Mouse (Mus musculus): Measurements from ENCODE around the gene Nim1k. TPM values are rescaled to one million over a fixed set of nuclear protein-coding genes. Genes with fewer than 3 reads are reported as not detected.
"Not testable (repeated sequence)": the region's sequence is repeated elsewhere in the genome, so short reads cannot be mapped to it uniquely, and the experiment has no call there.

Gene Nim1k
- polyA plus RNA-seq, 1 experiment: 3.0 TPM

- H3K4me3 ChIP-seq (ENCODE audit: insufficient read depth, low read depth, low read length): no peak overlapping the region
- no peaks in the 10 kb centered on the region for H3K4me1 ChIP-seq (ENCODE audit: control insufficient read depth, insufficient read depth, insufficient read length, low read length)
- no peak overlapping the region for H3K27ac ChIP-seq (replicated peaks; ENCODE audit: low read depth, low read length)
Measured at GRCm38 (mm10) chr13:119684416-119685177, 71.1 kb downstream of the Nim1k start.

GRCm38 (mm10) chr13:119681161-119681560, 74.5 kb downstream of the Nim1k start:
- Histone ChIP-seq H3K27ac (replicated peaks; ENCODE audit: low read depth, low read length) (no peak overlapping the region), H3K4me1 (ENCODE audit: control insufficient read depth, insufficient read depth, insufficient read length, low read length) (no peaks in the 10 kb centered on the region), H3K4me3 (ENCODE audit: insufficient read depth, low read depth, low read length) (no peak overlapping the region)

GRCm38 (mm10) chr13:119679721-119680120, 76.0 kb downstream of the Nim1k start:
- Histone ChIP-seq H3K4me1 (ENCODE audit: control insufficient read depth, insufficient read depth, insufficient read length, low read length) (no peaks in the 10 kb centered on the region), H3K4me3 (ENCODE audit: insufficient read depth, low read depth, low read length) (no peak overlapping the region), H3K27ac (replicated peaks; ENCODE audit: low read depth, low read length) (no peak overlapping the region)

DNA sequence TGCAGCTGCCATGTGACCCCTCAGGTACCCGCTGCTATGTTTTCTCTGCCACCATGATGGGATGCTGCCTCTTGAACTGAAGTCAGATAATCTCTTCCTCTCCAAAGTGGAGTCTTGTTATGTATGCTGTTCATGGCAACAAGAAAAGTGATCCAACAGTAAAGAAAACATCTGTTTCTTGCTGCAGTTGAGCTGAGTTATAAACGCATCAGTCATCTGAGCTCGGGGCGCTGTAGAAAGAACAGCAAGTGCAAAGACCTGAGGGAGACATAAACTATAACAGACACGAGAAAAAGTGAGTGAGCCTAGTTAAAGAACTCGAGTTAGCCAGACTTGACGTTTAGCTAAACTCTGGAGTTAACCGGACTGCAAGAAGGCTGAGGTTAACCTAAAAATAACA, 76.9 kb downstream of the Nim1k start:
- no peaks in the 10 kb centered on the region for H3K4me1 ChIP-seq (ENCODE audit: control insufficient read depth, insufficient read depth, insufficient read length, low read length)
- H3K4me3 ChIP-seq (ENCODE audit: insufficient read depth, low read depth, low read length): no peak overlapping the region
- no peak overlapping the region for H3K27ac ChIP-seq (replicated peaks; ENCODE audit: low read depth, low read length)

DNA sequence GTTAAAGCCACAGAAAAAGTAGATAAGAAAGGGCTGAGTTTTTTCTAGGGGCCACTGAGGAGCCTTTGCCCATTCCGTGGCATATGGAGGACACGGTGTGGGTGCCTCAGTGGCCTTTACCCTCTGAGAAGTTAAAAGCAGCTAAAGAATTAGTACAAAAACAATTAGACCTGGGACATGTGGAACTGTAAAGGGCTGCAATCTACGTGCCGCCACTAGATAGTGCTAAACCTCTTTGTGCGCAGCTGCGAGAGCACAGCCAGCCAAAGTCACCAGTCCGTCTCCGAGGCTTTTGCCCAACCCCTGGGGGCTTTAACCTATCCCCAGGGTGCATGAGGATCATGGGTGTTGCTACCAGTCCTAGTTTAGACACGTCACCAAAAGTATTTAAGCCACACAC, 94.3 kb downstream of the Nim1k start:
- H3K27ac ChIP-seq (replicated peaks; ENCODE audit: low read depth, low read length); H3K4me1 ChIP-seq (ENCODE audit: control insufficient read depth, insufficient read depth, insufficient read length, low read length); H3K4me3 ChIP-seq (ENCODE audit: insufficient read depth, low read depth, low read length): not testable (repeated sequence)

Other genes with a start within 250 kb of the Nim1k start
- 0.63 TPM in 1 of 2 replicates, not detected in the other for gene Ccl28, start 132.1 kb downstream of the Nim1k start, polyA plus RNA-seq (2012; ENCODE audit: insufficient read depth, insufficient read length, missing spikeins)
- 191 and 228 TPM in 2 replicates for gene Hmgcs1, start 65.5 kb downstream of the Nim1k start, polyA plus RNA-seq (2012; ENCODE audit: insufficient read depth, insufficient read length, missing spikeins)
- 22.8 and 24.3 TPM in 2 replicates for gene Zfp131, start 35.0 kb upstream of the Nim1k start, polyA plus RNA-seq (2012; ENCODE audit: insufficient read depth, insufficient read length, missing spikeins)
- gene AF067063, start 74.3 kb upstream of the Nim1k start, polyA plus RNA-seq (2012; ENCODE audit: insufficient read depth, insufficient read length, missing spikeins): not detected in 2 replicates
- not detected in 2 replicates for gene D13Ertd608e, start 80.1 kb upstream of the Nim1k start, polyA plus RNA-seq (2012; ENCODE audit: insufficient read depth, insufficient read length, missing spikeins)
- not detected in 2 replicates for gene Tcstv1, start 138.9 kb upstream of the Nim1k start, polyA plus RNA-seq (2012; ENCODE audit: insufficient read depth, insufficient read length, missing spikeins)
- not detected in 2 replicates for gene Gm21761, start 173.4 kb upstream of the Nim1k start, polyA plus RNA-seq (2012; ENCODE audit: insufficient read depth, insufficient read length, missing spikeins)
- gene B020031M17Rik, start 194.9 kb upstream of the Nim1k start, polyA plus RNA-seq (2012; ENCODE audit: insufficient read depth, insufficient read length, missing spikeins): not detected in 2 replicates